Mouse (Mus musculus) MEL (cell line): ENCODE data around the gene Rad54l2.

Experiments
- CHD2 ChIP-seq: IDR thresholded peaks from 2 replicates; pipeline ENCODE4 v1.6.1; 2011; ENCODE audit warnings: low read length, improper control_type of control experiment
- CTCF ChIP-seq, 3 experiments: IDR thresholded peaks in 2 of 3; conservative IDR thresholded peaks in 1 of 3; 2 replicates each; pipeline ENCODE4 v1.5.1; 2011 to 2012; ENCODE audit warnings: low read length in 3 of 3, low read depth in 2 of 3, mild to moderate bottlenecking in 2 of 3, improper control_type of control experiment in 1 of 3, inconsistent platforms in 1 of 3, mixed read lengths in 1 of 3, moderate library complexity in 1 of 3; ENCODE audit not compliant: control insufficient read depth in 1 of 3, insufficient read depth in 1 of 3, poor library complexity in 1 of 3, severe bottlenecking in 1 of 3
- ELF1 ChIP-seq: IDR thresholded peaks from 2 replicates; pipeline ENCODE4 v1.6.1; 2014; ENCODE audit warnings: low read depth, mild to moderate bottlenecking, inconsistent platforms, low read length, improper control_type of control experiment, moderate library complexity
- EP300 ChIP-seq, 2 experiments: IDR thresholded peaks; 2 replicates each; pipeline ENCODE4 v1.6.1; 2011; ENCODE audit warnings: improper control_type of control experiment in 2 of 2, low read length in 2 of 2, low read depth in 1 of 2, mild to moderate bottlenecking in 1 of 2
- GATA1 ChIP-seq: IDR thresholded peaks from 2 replicates; pipeline ENCODE4 v1.6.1; 2011; ENCODE audit warnings: low read depth, low read length, improper control_type of control experiment
- JUND ChIP-seq: IDR thresholded peaks from 2 replicates; pipeline ENCODE4 v1.6.1; 2011; ENCODE audit warnings: low read depth, mild to moderate bottlenecking, improper control_type of control experiment, low read length
- MAX ChIP-seq: IDR thresholded peaks from 2 replicates; pipeline ENCODE4 v1.6.1; 2011; ENCODE audit warnings: low read length, improper control_type of control experiment
- NRF1 ChIP-seq: IDR thresholded peaks from 2 replicates; pipeline ENCODE4 v1.6.1; 2014; ENCODE audit warnings: low read depth, mild to moderate bottlenecking, inconsistent platforms, low read length, improper control_type of control experiment, moderate library complexity; ENCODE audit not compliant: poor library complexity, insufficient read depth, severe bottlenecking
- POLR2A ChIP-seq, 2 experiments: IDR thresholded peaks; 2 replicates each; pipeline ENCODE4 v1.6.1; 2011 to 2012; ENCODE audit warnings: low read length in 2 of 2, mild to moderate bottlenecking in 2 of 2, control low read depth in 1 of 2, improper control_type of control experiment in 1 of 2, low read depth in 1 of 2, moderate library complexity in 1 of 2; ENCODE audit not compliant: control insufficient read depth in 1 of 2, insufficient read depth in 1 of 2, poor library complexity in 1 of 2
- SIN3A ChIP-seq: IDR thresholded peaks from 2 replicates; pipeline ENCODE4 v1.6.1; 2012; ENCODE audit warnings: low read length, improper control_type of control experiment, inconsistent platforms
- TBP ChIP-seq: IDR thresholded peaks from 2 replicates; pipeline ENCODE4 v1.8.0; 2011; ENCODE audit warnings: low read depth, low read length, improper control_type of control experiment
- TCF12 ChIP-seq: IDR thresholded peaks from 2 replicates; pipeline ENCODE4 v1.6.1; 2014; ENCODE audit warnings: low read depth, mild to moderate bottlenecking, inconsistent platforms, low read length, improper control_type of control experiment, moderate library complexity
- USF2 ChIP-seq, 2 experiments: IDR thresholded peaks; 2 replicates each; pipeline ENCODE4 v1.6.1; 2011 to 2012; ENCODE audit warnings: improper control_type of control experiment in 2 of 2, low read length in 2 of 2, borderline replicate concordance in 1 of 2, inconsistent platforms in 1 of 2, low read depth in 1 of 2, mild to moderate bottlenecking in 1 of 2; ENCODE audit not compliant: insufficient read depth in 1 of 2
- ZNF384 ChIP-seq: IDR thresholded peaks from 2 replicates; pipeline ENCODE4 v1.6.1; 2012; ENCODE audit warnings: low read depth, mild to moderate bottlenecking, inconsistent platforms, low read length, improper control_type of control experiment

- no peak for TF ChIP-seq SIN3A
- TF ChIP-seq TBP, result no peak
- no peak for TF ChIP-seq ELF1
- no peak for TF ChIP-seq JUND
- no peak for TF ChIP-seq CTCF (IDR thresholded peaks at IDR 0.05 in 2 of 3, conservative IDR thresholded peaks at IDR 0.05 in 1 of 3; ENCODE audit: control insufficient read depth in 1 of 3, insufficient read depth in 1 of 3, low read depth in 2 of 3, low read length in 3 of 3, poor library complexity in 1 of 3, severe bottlenecking in 1 of 3)
- no peak for TF ChIP-seq TCF12
- TF ChIP-seq EP300 (IDR thresholded peaks at IDR 0.05; ENCODE audit: low read depth in 1 of 2, low read length in 2 of 2), result no peak
- TF ChIP-seq GATA1, result no peak
- no peak for TF ChIP-seq POLR2A (IDR thresholded peaks at IDR 0.05; ENCODE audit: control insufficient read depth in 1 of 2, insufficient read depth in 1 of 2, low read depth in 1 of 2, low read length in 2 of 2, poor library complexity in 1 of 2)
- TF ChIP-seq ZNF384, result no peak
- no peak for TF ChIP-seq USF2 (IDR thresholded peaks at IDR 0.05; ENCODE audit: borderline replicate concordance in 1 of 2, insufficient read depth in 1 of 2, low read depth in 1 of 2, low read length in 2 of 2)
- no peak for TF ChIP-seq NRF1
- no peak for TF ChIP-seq CHD2
- no peak for TF ChIP-seq MAX
Measured at GRCm38 (mm10) chr9:106818191-106818590, 29.2 kb upstream of the Rad54l2 start.
